Mouse (Mus musculus) E14TG2a.4 (cell line): ENCODE data around the gene Gm20812.
"Not testable (repeated sequence)": the region's sequence is repeated elsewhere in the genome, so short reads cannot be mapped to it uniquely, and the experiment has no call there.

Source experiments
- H3K27me3 ChIP-seq: 2 replicates; pipeline ENCODE4 v1.6.1; 2014; ENCODE audit warnings: low read length, control low read depth; ENCODE audit not compliant: insufficient read depth
- H3K36me3 ChIP-seq: 2 replicates; pipeline ENCODE4 v1.6.1; 2014; ENCODE audit warnings: low read length, control low read depth; ENCODE audit not compliant: insufficient read depth
- H3K4me1 ChIP-seq: replicated peaks from 2 replicates; pipeline ENCODE4 v1.6.1; 2014; ENCODE audit warnings: low read depth, low read length, control low read depth
- H3K4me3 ChIP-seq: replicated peaks from 2 replicates; pipeline ENCODE4 v1.5.1; 2014; ENCODE audit warnings: mild to moderate bottlenecking, low read length
- H3K9me3 ChIP-seq: 2 replicates; pipeline ENCODE4 v1.6.1; 2014; ENCODE audit warnings: low read length, control low read depth

The Gm20812 gene

GRCm38 (mm10) chrY:12381681-12382080 is at the start of gene Gm20812:
TSS of gene Gm20812 (plus strand) at chrY:12381981.
- H3K36me3 ChIP-seq, H3K27me3 ChIP-seq, H3K4me3 ChIP-seq, H3K9me3 ChIP-seq, H3K4me1 ChIP-seq: not testable (repeated sequence)
